9 mouse cellular contexts compared by ENCODE assay signal in genomic region chr3:150384996-150385627, GRCm38 (mm10).
DNase-seq lines count a peak whose midpoint lies in the region; ATAC-seq and TF ChIP-seq lines count a peak whose summit lies in the region.
"Had no signal": no experiment of that assay in that cellular context is flagged by ENCODE, and none has a peak within 500 bp of the region (broad histone marks: within the 10 kb centered on the region; RNA-seq: fewer than 3 reads in every experiment).

No protein-coding gene starts in this region.

- no peak overlapping the region for H3K4me2 ChIP-seq in kidney, embryonic 16.5 days (replicated peaks; ENCODE audit: low read depth, low read length)
- H3K4me2 ChIP-seq: embryonic facial prominence, embryonic 13.5 days had no signal

- no peaks in the 10 kb centered on the region for H3K36me3 ChIP-seq in kidney, adult 2 months (ENCODE audit: control insufficient read depth, insufficient read depth, low read length)
- no peaks in the 10 kb centered on the region for H3K36me3 ChIP-seq in kidney, embryonic 16.5 days (ENCODE audit: insufficient read depth, low read length)
- H3K36me3 ChIP-seq: embryonic facial prominence, embryonic 13.5 days had no signal

- H3K27me3 ChIP-seq in kidney, adult 2 months (replicated peaks; ENCODE audit: control insufficient read depth, insufficient read depth, low read length), result no peaks in the 10 kb centered on the region
- no peaks in the 10 kb centered on the region for H3K27me3 ChIP-seq in kidney, embryonic 16.5 days (ENCODE audit: insufficient read depth, low read length)
- H3K27me3 ChIP-seq: embryonic facial prominence, embryonic 13.5 days had no signal

- peak; percentile 63 for DNase-seq in kidney, adult 2 months
- peak; percentile 86 for DNase-seq in NIH3T3 (ENCODE audit: low read depth)
- peak; percentile 80 to 82 for DNase-seq in cerebellum, postnatal 10 days
- DNase-seq in gastrocnemius, postnatal 14 days, result peak; percentile 29
- DNase-seq in left cerebral cortex, postnatal 14 days (ENCODE audit: low spot score in 2 of 2), result peak; percentile 5 to 55
- peak; percentile 31 to 54 for DNase-seq in right cerebral cortex, postnatal 10 days (ENCODE audit: low spot score in 2 of 2)
- no peak for DNase-seq in thymus, postnatal 36 days

- H3K4me1 ChIP-seq in kidney, adult 2 months (ENCODE audit: control insufficient read depth, insufficient read depth, low read length), result no peaks in the 10 kb centered on the region
- no peaks in the 10 kb centered on the region for H3K4me1 ChIP-seq in kidney, embryonic 16.5 days (ENCODE audit: insufficient read depth, low read length)
- H3K4me1 ChIP-seq: embryonic facial prominence, embryonic 13.5 days had no signal

- H3K4me3 ChIP-seq in kidney, adult 2 months (ENCODE audit: insufficient read depth, low read depth, low read length), result no peak overlapping the region
- no peak overlapping the region for H3K4me3 ChIP-seq in kidney, embryonic 16.5 days (ENCODE audit: low read length)
- H3K4me3 ChIP-seq: embryonic facial prominence, embryonic 13.5 days had no signal

- ATAC-seq in kidney, embryonic 16.5 days (ENCODE audit: low FRiP score, low TSS enrichment), result no peak

- H3K9me3 ChIP-seq in kidney, embryonic 16.5 days (ENCODE audit: low read length), result no peaks in the 10 kb centered on the region
- H3K9me3 ChIP-seq: embryonic facial prominence, embryonic 13.5 days had no signal

- TF ChIP-seq CTCF in kidney, adult 2 months (conservative IDR thresholded peaks at IDR 0.05; ENCODE audit: insufficient read depth, insufficient read length, low read depth, low read length), result peak; percentile 72

- H3K9ac ChIP-seq in kidney, embryonic 16.5 days (replicated peaks; ENCODE audit: low read length), result no peak overlapping the region
- H3K9ac ChIP-seq: embryonic facial prominence, embryonic 13.5 days had no signal

- no peak overlapping the region for H3K27ac ChIP-seq in kidney, adult 2 months (ENCODE audit: insufficient read depth, low read depth, low read length)
- H3K27ac ChIP-seq in kidney, embryonic 16.5 days (ENCODE audit: low read length), result no peak overlapping the region
- H3K27ac ChIP-seq: embryonic facial prominence, embryonic 13.5 days had no signal

- intact Hi-C loops in gastrocnemius, postnatal 14 days (cut with DNase I; ENCODE audit: low total_unique reads), result no loop called here
- intact Hi-C loops in left cerebral cortex, postnatal 14 days (cut with DNase I), result loop anchor here (5.0 to 10.0 kb wide), 2 partner anchors 617 to 1180 kb away; no protein-coding TSS in a partner anchor

- WGBS in kidney, adult 2 months, result 9% methylated on average over 1 of the region's 1 CpGs
- WGBS in kidney, embryonic 16.5 days, result 9% methylated on average over 1 of the region's 1 CpGs

- TF ChIP-seq POLR2A in kidney, adult 2 months (IDR thresholded peaks at IDR 0.05; ENCODE audit: low read depth, low read length), result no peak

Comparison
In these comparisons a context has a peak if more than half of its experiments do, and no peak if none do; other contexts are left out.
1. DNase-seq: peak in kidney, adult 2 months (single experiment), NIH3T3 (single experiment), cerebellum, postnatal 10 days (2 of 2), gastrocnemius, postnatal 14 days (single experiment), left cerebral cortex, postnatal 14 days (2 of 2) and right cerebral cortex, postnatal 10 days (2 of 2); none in thymus, postnatal 36 days (0 of 2).